Comparison of ENCODE assay signal across 8 mouse cellular contexts in the genomic region with DNA sequence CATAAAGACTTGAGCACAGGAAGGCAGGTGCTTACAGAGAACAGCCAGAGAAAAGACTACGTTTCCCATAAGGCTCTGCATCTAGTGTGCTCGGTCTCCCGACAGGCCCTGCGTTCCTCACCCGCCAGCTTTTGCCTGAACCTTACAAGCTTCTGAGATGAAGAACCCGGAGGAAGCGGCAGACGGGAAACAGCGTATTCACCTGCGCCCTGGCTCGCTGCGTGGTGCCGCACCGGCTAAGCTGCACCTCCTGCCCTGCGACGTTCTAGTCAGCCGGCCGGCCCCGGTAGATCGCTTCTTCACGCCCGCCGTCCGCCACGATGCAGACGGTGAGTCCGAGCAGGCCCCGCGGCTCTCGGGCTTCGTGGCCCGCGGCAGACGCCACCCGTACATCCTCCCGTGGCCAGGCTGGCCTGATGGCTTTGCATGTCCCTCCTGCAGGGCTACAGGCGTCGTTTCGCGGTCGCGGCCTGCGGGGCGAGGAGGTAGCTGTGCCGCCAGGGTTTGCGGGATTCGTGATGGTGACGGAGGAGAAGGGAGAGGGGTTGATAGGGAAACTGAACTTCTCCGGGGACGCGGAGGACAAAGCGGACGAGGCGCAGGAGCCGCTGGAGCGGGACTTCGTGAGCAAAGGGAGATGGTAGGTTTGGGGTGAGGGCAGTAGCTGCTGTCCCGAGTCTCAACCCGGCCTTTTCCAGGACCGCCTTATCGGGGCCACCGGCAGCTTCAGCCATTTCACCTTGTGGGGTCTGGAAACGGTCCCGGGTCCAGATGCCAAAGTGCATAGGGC. TPM values are rescaled to one million over a fixed set of nuclear protein-coding genes. Genes with fewer than 3 reads are reported as not detected.
DNase-seq lines count a peak whose midpoint lies in the region; ATAC-seq and TF ChIP-seq lines count a peak whose summit lies in the region.

Gene Rnaseh2c, plus strand, starts transcription at position 122 of the 790 bp plus-strand sequence.

- peaks cover 10% of the 10 kb centered on the region for H3K36me3 ChIP-seq in embryonic facial prominence, embryonic 11.5 days (replicated peaks; ENCODE audit: control insufficient read depth, insufficient read depth, low read depth, low read length)
- H3K36me3 ChIP-seq in limb, embryonic 11.5 days (ENCODE audit: control insufficient read depth, insufficient read depth, low read length): peaks cover 22% of the 10 kb centered on the region
- H3K36me3 ChIP-seq in midbrain, embryonic 14.5 days (ENCODE audit: control insufficient read depth, insufficient read depth, low read length): peaks cover 41% of the 10 kb centered on the region
- peaks cover 20% of the 10 kb centered on the region for H3K36me3 ChIP-seq in spleen, adult 2 months (ENCODE audit: control insufficient read depth, insufficient read depth, low read length)

- H3K4me2 ChIP-seq in embryonic facial prominence, embryonic 11.5 days (ENCODE audit: low read depth, low read length): peak within 1 kb of the TSS; percentile 87
- peak within 1 kb of the TSS; percentile 84 for H3K4me2 ChIP-seq in limb, embryonic 11.5 days (ENCODE audit: low read depth, severe bottlenecking)
- H3K4me2 ChIP-seq in midbrain, embryonic 14.5 days (ENCODE audit: low read length): peak within 1 kb of the TSS; percentile 92

- ATAC-seq in embryonic facial prominence, embryonic 11.5 days (replicated peaks; ENCODE audit: insufficient number of reproducible peaks, low FRiP score, low TSS enrichment, low read depth): peak; percentile 51
- peak; percentile 83 for ATAC-seq in limb, embryonic 11.5 days (ENCODE audit: insufficient number of reproducible peaks, low FRiP score, low TSS enrichment, low read depth)
- peak; percentile 84 for ATAC-seq in midbrain, embryonic 14.5 days (ENCODE audit: low FRiP score, low TSS enrichment)

- no peaks in the 10 kb centered on the region for H3K9me3 ChIP-seq in embryonic facial prominence, embryonic 11.5 days (replicated peaks; ENCODE audit: control insufficient read depth, low read length)
- H3K9me3 ChIP-seq in limb, embryonic 11.5 days (ENCODE audit: control insufficient read depth, low read length): no peaks in the 10 kb centered on the region
- no peaks in the 10 kb centered on the region for H3K9me3 ChIP-seq in midbrain, embryonic 14.5 days (ENCODE audit: control insufficient read depth, low read length)

- peak; percentile 66 for DNase-seq in urinary bladder, adult 18-20 months (ENCODE audit: low spot score in 2 of 2)
- no peak for DNase-seq in urinary bladder, postnatal 10 days (ENCODE audit: low spot score)
- peak; percentile 92 for DNase-seq in embryonic facial prominence, embryonic 11.5 days (ENCODE audit: low spot score)
- peak; percentile 97 for DNase-seq in heart, adult 11 months
- DNase-seq in kidney, adult 18-20 months: peak; percentile 77
- DNase-seq in limb, embryonic 11.5 days (ENCODE audit: low spot score): peak; percentile 84
- peak; percentile 93 for DNase-seq in midbrain, embryonic 14.5 days
- DNase-seq in spleen, adult 2 months (ENCODE audit: low read depth in 1 of 2, low spot score in 2 of 2): peak; percentile 66 to 83

- H3K27me3 ChIP-seq in embryonic facial prominence, embryonic 11.5 days (ENCODE audit: control insufficient read depth, insufficient read depth, low read length): no peaks in the 10 kb centered on the region
- H3K27me3 ChIP-seq in limb, embryonic 11.5 days (ENCODE audit: control insufficient read depth, insufficient read depth, low read length): no peaks in the 10 kb centered on the region
- H3K27me3 ChIP-seq in midbrain, embryonic 14.5 days (ENCODE audit: control insufficient read depth, insufficient read depth, low read length): no peaks in the 10 kb centered on the region
- no peaks in the 10 kb centered on the region for H3K27me3 ChIP-seq in spleen, adult 2 months (ENCODE audit: control insufficient read depth, insufficient read depth, low read length)

- peak; percentile 60 for TF ChIP-seq POLR2A in spleen, adult 2 months (IDR thresholded peaks at IDR 0.05; ENCODE audit: low read depth, low read length)

- WGBS in embryonic facial prominence, embryonic 11.5 days: under 1% methylated on average over 64 of the region's 64 CpGs
- under 1% methylated on average over 59 of the region's 64 CpGs for WGBS in limb, embryonic 11.5 days
- under 1% methylated on average over 64 of the region's 64 CpGs for WGBS in midbrain, embryonic 14.5 days
- 1% methylated on average over 64 of the region's 64 CpGs for WGBS in spleen, adult 2 months

- H3K4me3 ChIP-seq in embryonic facial prominence, embryonic 11.5 days (ENCODE audit: low read depth, low read length): peak within 1 kb of the TSS; percentile 95
- H3K4me3 ChIP-seq in limb, embryonic 11.5 days (ENCODE audit: low read depth, low read length): peak within 1 kb of the TSS; percentile 94
- peak within 1 kb of the TSS; percentile 74 for H3K4me3 ChIP-seq in midbrain, embryonic 14.5 days (replicated peaks; ENCODE audit: low read depth, low read length)
- peak within 1 kb of the TSS; percentile 88 for H3K4me3 ChIP-seq in spleen, adult 2 months (ENCODE audit: extremely low read depth, insufficient read depth, insufficient read length)

- H3K9ac ChIP-seq in embryonic facial prominence, embryonic 11.5 days (replicated peaks; ENCODE audit: low read length): peak within 1 kb of the TSS; percentile 97
- peak within 1 kb of the TSS; percentile 90 for H3K9ac ChIP-seq in limb, embryonic 11.5 days (ENCODE audit: low read length)
- H3K9ac ChIP-seq in midbrain, embryonic 14.5 days (replicated peaks; ENCODE audit: low read length): peak within 1 kb of the TSS; percentile 80

- no peak for TF ChIP-seq CTCF in spleen, adult 2 months (IDR thresholded peaks at IDR 0.05; ENCODE audit: extremely low read depth, insufficient read depth, insufficient read length, insufficient replicate concordance)

- H3K27ac ChIP-seq in embryonic facial prominence, embryonic 11.5 days (replicated peaks; ENCODE audit: low read depth, low read length): peak within 1 kb of the TSS; percentile 80
- peak within 1 kb of the TSS; percentile 49; the same call in 1 of the 2 replicates for H3K27ac ChIP-seq in limb, embryonic 11.5 days (replicated peaks; ENCODE audit: low read depth, low read length)
- H3K27ac ChIP-seq in midbrain, embryonic 14.5 days (replicated peaks; ENCODE audit: low read depth, low read length): peak within 1 kb of the TSS; percentile 84
- H3K27ac ChIP-seq in spleen, adult 2 months (ENCODE audit: insufficient read depth, low read length): peak within 1 kb of the TSS; percentile 81

- no peaks in the 10 kb centered on the region; the same call in none of the 2 replicates for H3K4me1 ChIP-seq in embryonic facial prominence, embryonic 11.5 days (ENCODE audit: control insufficient read depth, insufficient read depth, low read length)
- peaks cover 8% of the 10 kb centered on the region for H3K4me1 ChIP-seq in limb, embryonic 11.5 days (ENCODE audit: control insufficient read depth, insufficient read depth, low read length)
- peaks cover 10% of the 10 kb centered on the region for H3K4me1 ChIP-seq in midbrain, embryonic 14.5 days (ENCODE audit: control insufficient read depth, insufficient read depth, low read length)
- H3K4me1 ChIP-seq in spleen, adult 2 months (ENCODE audit: control insufficient read depth, insufficient read depth, insufficient read length): peaks cover 6% of the 10 kb centered on the region

RNA-seq across cellular contexts. Expression of gene Rnaseh2c, which starts in this region (rescaled TPM):
- polyA plus RNA-seq in embryonic facial prominence, embryonic 11.5 days (2014; fragmentation: Nextera tagmentation; extraction: Ambion mirVana): 156 and 157 TPM in 2 replicates
- polyA plus RNA-seq in limb, embryonic 11.5 days (2014; fragmentation: Nextera tagmentation; extraction: Ambion mirVana): 173 and 185 TPM in 2 replicates
- 46.8 and 58.8 TPM in 2 replicates for polyA plus RNA-seq in midbrain, embryonic 14.5 days (2014; fragmentation: Nextera tagmentation; extraction: Ambion mirVana)
- 47.8 and 74.6 TPM in 2 replicates for polyA plus RNA-seq in spleen, adult 2 months (2012; rRNA removed)
